Mouse (Mus musculus): ENCODE results near the gene Slc25a13.

DNA sequence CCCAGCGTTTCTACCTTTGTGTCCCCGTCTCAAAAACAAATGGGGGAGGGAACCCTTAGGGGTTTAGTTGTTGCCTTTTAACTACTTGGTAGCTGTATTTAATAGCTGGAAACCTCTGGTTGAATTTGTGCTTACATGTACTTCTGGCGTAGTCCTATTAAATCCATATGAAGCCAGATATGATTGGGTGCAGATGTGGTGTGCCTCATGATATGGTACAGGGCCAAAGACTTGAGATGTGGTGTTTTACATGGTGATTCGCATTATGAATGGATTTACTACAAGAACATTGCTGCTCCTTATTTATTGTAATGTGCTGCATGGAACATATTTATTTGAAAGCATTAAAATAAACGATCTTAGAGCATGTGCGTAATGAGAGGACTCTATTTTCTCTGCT, 189.3 kb downstream of the Slc25a13 start:
- TF ChIP-seq MAX (IDR thresholded peaks at IDR 0.05; ENCODE audit: low read length) (no peak), POLR2A (IDR thresholded peaks at IDR 0.05; ENCODE audit: control insufficient read depth in 1 of 2, insufficient read depth in 1 of 2, low read depth in 1 of 2, low read length in 2 of 2, poor library complexity in 1 of 2) (no peak), CTCF (IDR thresholded peaks at IDR 0.05 in 2 of 3, conservative IDR thresholded peaks at IDR 0.05 in 1 of 3; ENCODE audit: control insufficient read depth in 1 of 3, insufficient read depth in 1 of 3, low read depth in 2 of 3, low read length in 3 of 3, poor library complexity in 1 of 3, severe bottlenecking in 1 of 3) (no peak), ZNF384 (IDR thresholded peaks at IDR 0.05; ENCODE audit: low read depth, low read length) (no peak), TCF12 (IDR thresholded peaks at IDR 0.05; ENCODE audit: low read depth, low read length) (no peak), E2F4 (IDR thresholded peaks at IDR 0.05; ENCODE audit: borderline replicate concordance, low read depth, low read length) (no peak), USF2 (IDR thresholded peaks at IDR 0.05; ENCODE audit: borderline replicate concordance in 1 of 2, insufficient read depth in 1 of 2, low read depth in 1 of 2, low read length in 2 of 2) (no peak), HCFC1 (IDR thresholded peaks at IDR 0.05; ENCODE audit: low read depth, low read length) (no peak), EP300 (IDR thresholded peaks at IDR 0.05; ENCODE audit: low read depth in 1 of 2, low read length in 2 of 2) (no peak), TBP (IDR thresholded peaks at IDR 0.05; ENCODE audit: low read depth, low read length) (no peak), UBTF (IDR thresholded peaks at IDR 0.05; ENCODE audit: borderline replicate concordance, insufficient read depth, low read depth, low read length) (no peak), ZC3H11A (IDR thresholded peaks at IDR 0.05; ENCODE audit: low read depth, low read length) (no peak), CHD2 (IDR thresholded peaks at IDR 0.05; ENCODE audit: low read length) (no peak)
